Mouse (Mus musculus) cortical plate, adult 2 months (tissue): ENCODE results near the gene Mcat.

Experiments used
- CTCF ChIP-seq: fragments of 200-500 bp; IDR thresholded peaks from 2 replicates; pipeline ENCODE4 v1.5.1; 2011; ENCODE audit warnings: mild to moderate bottlenecking, control low read depth, low read length; ENCODE audit not compliant: insufficient read depth; ENCODE audit errors: extremely low read depth
- POLR2A ChIP-seq: fragments of 200-500 bp; IDR thresholded peaks from 2 replicates; pipeline ENCODE4 v1.6.1; 2011; ENCODE audit warnings: mild to moderate bottlenecking, low read length, control low read depth; ENCODE audit not compliant: insufficient read depth; ENCODE audit errors: extremely low read depth

GRCm38 (mm10) chr15:83515018-83515417 lies 48.6 kb downstream of the Mcat start:
- TF ChIP-seq CTCF (no peak), POLR2A (no peak)
